In genomic region chr14:99366281-99366987, GRCm38 (mm10) we compare ENCODE assay signal across 8 mouse cellular contexts.
A peak's percentile ranks its signal among the peaks of the same experiment; 100 is the strongest.
DNase-seq lines count a peak whose midpoint lies in the region; ATAC-seq and TF ChIP-seq lines count a peak whose summit lies in the region.

No protein-coding gene starts in this region.

- peak; percentile 68 for DNase-seq in MN1 (ENCODE audit: low spot score)
- DNase-seq in lung, postnatal 14 days, result peak; percentile 3
- no peak for DNase-seq in spleen, postnatal 36 days (ENCODE audit: low spot score in 2 of 2)
- no peak for DNase-seq in cerebellum, postnatal 25 days
- no peak for DNase-seq in left cerebral cortex, adult 9 months (ENCODE audit: low spot score in 2 of 2)
- no peak for DNase-seq in left cerebral cortex, adult 8-10 months (ENCODE audit: low spot score in 2 of 2)

- no peaks in the 10 kb centered on the region for H3K4me1 ChIP-seq in embryonic facial prominence, embryonic 12.5 days
- H3K4me1 ChIP-seq in intestine, postnatal 0 days (replicated peaks; ENCODE audit: control insufficient read depth, insufficient read depth, low read length), result no peaks in the 10 kb centered on the region

- TF ChIP-seq CTCF in intestine, postnatal 0 days (IDR thresholded peaks at IDR 0.05; ENCODE audit: low read depth), result no peak

- WGBS in embryonic facial prominence, embryonic 12.5 days, result 72% methylated on average over 21 of the region's 21 CpGs
- WGBS in intestine, postnatal 0 days, result 36% methylated on average over 21 of the region's 21 CpGs

- no peak overlapping the region for H3K4me3 ChIP-seq in embryonic facial prominence, embryonic 12.5 days
- 0 out of 2 replicates have a peak overlapping the region, but pooled peaks have one; percentile 17 for H3K4me3 ChIP-seq in intestine, postnatal 0 days (ENCODE audit: low read depth, low read length)

- 0 out of 2 replicates have a peak, but pooled peaks have one; percentile 67 for ATAC-seq in embryonic facial prominence, embryonic 12.5 days (ENCODE audit: insufficient number of reproducible peaks, insufficient read depth, low FRiP score, low TSS enrichment)
- ATAC-seq in intestine, postnatal 0 days, result peak; percentile 79

- H3K9ac ChIP-seq in embryonic facial prominence, embryonic 12.5 days, result no peak overlapping the region
- H3K9ac ChIP-seq in intestine, postnatal 0 days (ENCODE audit: low read depth, low read length), result no peak overlapping the region

- H3K27me3 ChIP-seq in embryonic facial prominence, embryonic 12.5 days, result no peaks in the 10 kb centered on the region
- H3K27me3 ChIP-seq in intestine, postnatal 0 days (replicated peaks; ENCODE audit: control insufficient read depth, insufficient read depth, low read length), result no peaks in the 10 kb centered on the region

- H3K36me3 ChIP-seq in embryonic facial prominence, embryonic 12.5 days, result no peaks in the 10 kb centered on the region
- no peaks in the 10 kb centered on the region for H3K36me3 ChIP-seq in intestine, postnatal 0 days (ENCODE audit: control insufficient read depth, insufficient read depth)

- H3K4me2 ChIP-seq in embryonic facial prominence, embryonic 12.5 days (replicated peaks), result peak overlapping the region; percentile 13; the same call in 1 of the 2 replicates
- peak overlapping the region; percentile 48 for H3K4me2 ChIP-seq in intestine, postnatal 0 days (replicated peaks; ENCODE audit: low read depth)

- no peak overlapping the region for H3K27ac ChIP-seq in embryonic facial prominence, embryonic 12.5 days
- H3K27ac ChIP-seq in intestine, postnatal 0 days (ENCODE audit: low read depth, low read length), result peak overlapping the region; percentile 60; the same call in 1 of the 2 replicates

- no peaks in the 10 kb centered on the region for H3K9me3 ChIP-seq in embryonic facial prominence, embryonic 12.5 days
- no peaks in the 10 kb centered on the region for H3K9me3 ChIP-seq in intestine, postnatal 0 days (ENCODE audit: control insufficient read depth)

Comparison
In these comparisons a context has a peak if more than half of its experiments do, and no peak if none do; other contexts are left out.
1. DNase-seq: peak in MN1 (single experiment) and lung, postnatal 14 days (single experiment); none in spleen, postnatal 36 days (0 of 2), cerebellum, postnatal 25 days (0 of 2), left cerebral cortex, adult 9 months (0 of 2) and left cerebral cortex, adult 8-10 months (0 of 2).